Mouse (Mus musculus) lung, embryonic 15.5 days (tissue): ENCODE data around the gene Actg1. TPM values are rescaled to one million over a fixed set of nuclear protein-coding genes. Genes with fewer than 3 reads are reported as not detected.
A peak's percentile ranks its signal among the peaks of the same experiment; 100 is the strongest.

Source experiments
- ATAC-seq: fragments of 200-750 bp; cut with Nextera tagmentation; 2 replicates; pipeline ENCODE4 v1.8.0; 2017; ENCODE audit warnings: moderate number of reproducible peaks, borderline replicate concordance; ENCODE audit not compliant: low FRiP score, low TSS enrichment; ENCODE audit errors: extremely low read depth
- H3K27ac ChIP-seq: fragments of 300-500 bp; sonication (generic); 2 replicates; pipeline ENCODE4 v1.5.1; 2015; ENCODE audit warnings: moderate library complexity, mild to moderate bottlenecking, inconsistent platforms
- H3K27me3 ChIP-seq: fragments of 300-500 bp; sonication (generic); 2 replicates; pipeline ENCODE4 v1.6.1; 2015; ENCODE audit warnings: inconsistent platforms
- H3K36me3 ChIP-seq: fragments of 300-500 bp; sonication (generic); 2 replicates; pipeline ENCODE4 v1.6.1; 2015; ENCODE audit warnings: inconsistent platforms
- H3K4me1 ChIP-seq: fragments of 300-500 bp; sonication (generic); 2 replicates; pipeline ENCODE4 v1.6.1; 2015; ENCODE audit warnings: inconsistent platforms
- H3K4me2 ChIP-seq: fragments of 300-500 bp; sonication (generic); 2 replicates; pipeline ENCODE4 v1.6.1; 2015; ENCODE audit warnings: inconsistent platforms, mild to moderate bottlenecking, moderate library complexity
- H3K4me3 ChIP-seq: fragments of 300-500 bp; sonication (generic); 2 replicates; pipeline ENCODE4 v1.5.1; 2015; ENCODE audit warnings: mild to moderate bottlenecking, inconsistent platforms
- H3K9ac ChIP-seq: fragments of 300-500 bp; sonication (generic); 2 replicates; pipeline ENCODE4 v1.6.1; 2015; ENCODE audit warnings: inconsistent platforms
- H3K9me3 ChIP-seq: fragments of 300-500 bp; sonication (generic); 2 replicates; pipeline ENCODE4 v1.6.1; 2016; ENCODE audit warnings: inconsistent platforms
- WGBS: fragments of 180-500 bp; shearing (Covaris S2); methylation state at CpG from one replicate; pipeline ENCODE4 v1.1.7; 2015; 5-methylcytosine and 5-hydroxymethylcytosine counted together
- polyA plus RNA-seq: library from polyadenylated mRNA; unstranded; fragments of >200 nt; fragmentation: Nextera tagmentation; extraction: Ambion mirVana; gene quantifications from 2 replicates; pipeline ENCODE4 v1.2.1, GENCODE M21; 2015

Actg1 gene
- polyA plus RNA-seq, 1 experiment from 2014 or later = 2,638 TPM

DNA sequence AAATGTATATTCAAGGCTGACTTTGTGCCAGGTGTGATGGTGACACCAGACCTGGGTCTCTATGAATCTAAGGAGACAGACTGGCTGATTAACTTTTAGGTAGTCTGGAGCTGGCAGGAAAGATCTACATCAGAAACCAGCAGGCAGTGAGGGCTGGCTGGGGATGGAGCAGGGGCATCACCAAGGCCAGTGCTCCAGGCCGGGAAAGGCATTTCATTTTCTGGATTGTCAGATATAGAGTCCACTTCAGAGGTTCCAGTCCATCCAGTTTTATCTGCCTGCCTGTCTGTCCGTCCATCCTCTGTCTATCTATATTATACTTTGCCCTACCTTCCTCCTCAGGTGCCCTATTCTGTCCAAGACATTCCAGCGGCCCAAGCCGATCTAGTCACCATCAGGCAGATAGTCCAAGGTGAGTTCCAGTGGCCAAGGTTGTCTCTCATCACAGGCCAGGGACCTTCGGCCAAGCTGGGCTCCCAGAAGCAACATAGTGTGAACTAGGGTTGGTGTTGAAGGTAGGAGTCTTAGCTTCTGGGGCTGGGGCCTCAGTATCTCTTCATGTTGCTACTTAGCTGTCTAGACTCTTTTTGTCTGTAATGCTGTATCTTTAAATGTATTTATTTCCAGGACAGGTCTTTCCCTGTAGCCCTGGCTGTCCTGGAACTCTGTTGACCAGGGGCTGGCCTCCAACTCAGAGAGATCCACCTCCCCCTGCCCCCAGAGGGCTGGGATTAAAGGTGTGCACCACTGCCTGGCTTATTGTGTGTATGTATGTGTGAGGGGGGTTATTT, 4.6 kb downstream of the Actg1 start:
- Histone ChIP-seq H3K27ac (peak overlapping the region; percentile 33; the same call in 1 of the 2 replicates), H3K9ac (no peak overlapping the region), H3K4me1 (peaks cover 6% of the 10 kb centered on the region), H3K4me2 (no peak overlapping the region), H3K4me3 (no peak overlapping the region), H3K27me3 (no peaks in the 10 kb centered on the region), H3K36me3 (peaks cover 16% of the 10 kb centered on the region), H3K9me3 (no peaks in the 10 kb centered on the region)
- no peak for ATAC-seq
- WGBS = 49% methylated on average over 5 of the region's 5 CpGs

- Histone ChIP-seq H3K9ac (no peak overlapping the region), H3K9me3 (no peaks in the 10 kb centered on the region), H3K4me2 (no peak overlapping the region), H3K36me3 (peaks cover 16% of the 10 kb centered on the region), H3K27me3 (no peaks in the 10 kb centered on the region), H3K4me1 (peaks cover 6% of the 10 kb centered on the region), H3K27ac (no peak overlapping the region), H3K4me3 (no peak overlapping the region)
- WGBS = 90% methylated on average over 5 of the region's 5 CpGs
- ATAC-seq = no peak
Observed at GRCm38 (mm10) chr11:120342656-120343160, 5.6 kb downstream of the Actg1 start.

GRCm38 (mm10) chr11:120341661-120342060, 6.7 kb downstream of the Actg1 start:
- no peak overlapping the region for H3K9ac ChIP-seq
- H3K27me3 ChIP-seq = no peaks in the 10 kb centered on the region
- no peak overlapping the region for H3K4me3 ChIP-seq
- no peak for ATAC-seq
- WGBS = 95% methylated on average over 4 of the region's 4 CpGs
- no peak overlapping the region for H3K27ac ChIP-seq
- H3K4me2 ChIP-seq = no peak overlapping the region
- H3K36me3 ChIP-seq = peaks cover 15% of the 10 kb centered on the region
- peaks cover 6% of the 10 kb centered on the region for H3K4me1 ChIP-seq
- H3K9me3 ChIP-seq = no peaks in the 10 kb centered on the region

DNA sequence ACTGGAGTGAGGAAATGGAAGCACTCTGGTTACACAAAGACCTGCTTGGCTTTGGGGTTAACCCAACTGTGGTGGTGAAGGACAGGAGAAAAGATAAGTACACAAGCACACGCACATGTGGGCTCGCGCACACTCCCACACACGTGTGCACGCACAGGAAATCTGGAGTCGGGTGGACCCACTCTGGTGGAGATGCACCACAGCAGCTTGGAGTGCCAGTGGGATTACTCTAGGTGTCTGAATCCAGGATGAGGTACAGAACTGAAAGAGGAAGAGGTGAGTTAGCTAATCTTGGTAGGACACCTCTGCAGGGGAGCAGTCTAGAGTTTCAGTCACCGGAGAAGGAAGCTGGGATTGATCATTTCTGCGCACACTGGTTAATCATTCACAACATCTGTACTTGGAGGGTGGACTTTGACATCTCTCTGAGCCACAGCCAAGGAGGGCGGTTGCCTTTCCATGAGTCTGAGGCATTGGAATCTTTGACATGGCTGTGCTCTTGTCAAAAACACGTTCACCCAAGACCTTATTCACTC, 8.3 kb downstream of the Actg1 start:
- Histone ChIP-seq H3K4me3 (no peak overlapping the region), H3K4me1 (peaks cover 2% of the 10 kb centered on the region), H3K9me3 (no peaks in the 10 kb centered on the region), H3K27me3 (no peaks in the 10 kb centered on the region), H3K9ac (no peak overlapping the region), H3K27ac (no peak overlapping the region), H3K4me2 (no peak overlapping the region), H3K36me3 (peaks cover 7% of the 10 kb centered on the region)
- 71% methylated on average over 10 of the region's 10 CpGs for WGBS
- no peak for ATAC-seq

- Histone ChIP-seq H3K4me1 (no peaks in the 10 kb centered on the region), H3K27ac (no peak overlapping the region), H3K4me3 (no peak overlapping the region), H3K27me3 (no peaks in the 10 kb centered on the region), H3K4me2 (no peak overlapping the region), H3K36me3 (no peaks in the 10 kb centered on the region), H3K9me3 (no peaks in the 10 kb centered on the region), H3K9ac (no peak overlapping the region)
- no peak for ATAC-seq
- 69% methylated on average over 3 of the region's 3 CpGs for WGBS
Observed at GRCm38 (mm10) chr11:120338786-120339185, 9.6 kb downstream of the Actg1 start.

DNA sequence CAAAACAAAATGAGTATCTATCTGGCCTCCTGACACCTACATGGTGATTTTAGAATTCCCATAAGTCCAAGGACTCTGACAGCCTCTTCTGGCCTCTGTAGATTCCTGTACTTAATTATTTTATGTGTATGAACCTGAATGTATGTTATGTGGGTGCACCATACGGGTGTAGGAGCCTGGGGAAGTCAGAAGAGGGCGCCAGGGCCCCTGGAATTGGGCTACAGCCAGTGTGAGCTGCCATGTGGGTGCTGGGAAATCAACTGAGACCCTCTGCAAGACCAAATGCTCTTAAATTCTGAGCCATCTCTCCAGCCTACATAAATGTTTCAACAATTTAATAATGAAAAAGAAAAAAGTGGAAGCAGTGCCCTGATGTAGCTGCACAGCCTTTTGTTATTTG, 10.9 kb downstream of the Actg1 start:
- H3K27me3 ChIP-seq = no peaks in the 10 kb centered on the region

GRCm38 (mm10) chr11:120335431-120336021, 12.8 kb downstream of the Actg1 start:
- Histone ChIP-seq H3K27ac (no peak overlapping the region), H3K4me1 (no peaks in the 10 kb centered on the region), H3K9me3 (no peaks in the 10 kb centered on the region), H3K9ac (no peak overlapping the region), H3K4me3 (no peak overlapping the region), H3K27me3 (no peaks in the 10 kb centered on the region), H3K4me2 (no peak overlapping the region), H3K36me3 (no peaks in the 10 kb centered on the region)
- ATAC-seq = no peak
- WGBS = 75% methylated on average over 6 of the region's 6 CpGs

More for the DNA sequence above, 10.9 kb downstream of the Actg1 start:
- H3K36me3 ChIP-seq = no peaks in the 10 kb centered on the region
- H3K9ac ChIP-seq = no peak overlapping the region
- H3K4me1 ChIP-seq = no peaks in the 10 kb centered on the region
- no peak overlapping the region for H3K4me2 ChIP-seq
- WGBS = 37% methylated on average over 2 of the region's 2 CpGs
- no peaks in the 10 kb centered on the region for H3K9me3 ChIP-seq
- no peak for ATAC-seq
- H3K27ac ChIP-seq = no peak overlapping the region
- H3K4me3 ChIP-seq = no peak overlapping the region

DNA sequence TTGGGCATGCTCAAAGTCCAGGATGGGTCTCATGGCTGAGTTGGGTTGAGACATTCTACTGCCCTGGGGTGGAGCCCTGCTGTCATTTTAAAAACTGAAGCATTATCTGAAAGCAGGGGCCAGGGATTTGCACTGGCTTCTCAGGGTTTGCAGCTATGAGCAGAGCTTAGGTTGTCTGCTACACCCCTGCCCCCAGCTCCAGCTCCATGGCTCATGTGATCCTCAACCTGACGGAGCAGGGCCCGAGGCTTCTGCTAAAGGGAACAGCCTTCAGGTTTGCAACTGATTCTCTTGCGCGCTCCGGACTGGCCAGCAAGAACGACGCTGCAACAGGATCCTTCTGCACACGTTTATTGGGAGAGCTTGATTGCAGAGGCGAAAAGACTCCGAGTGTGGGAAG, 28.2 kb downstream of the Actg1 start:
- H3K36me3 ChIP-seq = no peaks in the 10 kb centered on the region
- H3K4me3 ChIP-seq = no peak overlapping the region
- H3K9ac ChIP-seq = no peak overlapping the region
- H3K4me1 ChIP-seq = peaks cover 15% of the 10 kb centered on the region
- no peaks in the 10 kb centered on the region for H3K27me3 ChIP-seq
- 93% methylated on average over 10 of the region's 10 CpGs for WGBS
- no peak for ATAC-seq
- H3K27ac ChIP-seq = no peak overlapping the region
- H3K9me3 ChIP-seq = no peaks in the 10 kb centered on the region
- no peak overlapping the region for H3K4me2 ChIP-seq

DNA sequence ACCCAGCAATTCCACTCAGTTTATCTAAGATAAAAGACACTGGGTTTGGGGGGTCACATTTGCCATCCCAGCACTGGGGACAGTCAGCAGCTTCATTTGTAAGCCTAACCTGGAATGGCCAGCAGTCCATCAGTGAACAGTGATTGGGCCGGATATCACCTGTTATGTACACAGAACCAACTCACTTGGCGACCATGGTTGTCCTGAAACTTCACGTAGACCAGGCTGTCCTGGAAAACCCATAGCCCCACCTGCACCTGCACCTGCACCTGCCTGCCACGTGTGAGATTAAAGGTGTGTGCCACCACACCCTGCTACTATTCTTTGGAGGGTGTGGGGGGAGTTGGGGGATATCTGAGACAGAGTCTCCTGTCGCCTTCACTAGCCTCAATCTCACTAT, 29.0 kb downstream of the Actg1 start:
- Histone ChIP-seq H3K9ac (no peak overlapping the region), H3K4me3 (no peak overlapping the region), H3K4me2 (no peak overlapping the region), H3K9me3 (no peaks in the 10 kb centered on the region), H3K36me3 (no peaks in the 10 kb centered on the region), H3K27ac (no peak overlapping the region), H3K4me1 (peaks cover 23% of the 10 kb centered on the region), H3K27me3 (no peaks in the 10 kb centered on the region)
- ATAC-seq = no peak
- WGBS = 89% methylated on average over 5 of the region's 5 CpGs

GRCm38 (mm10) chr11:120317456-120317855, 30.9 kb downstream of the Actg1 start:
- Histone ChIP-seq H3K4me1 (peaks cover 30% of the 10 kb centered on the region), H3K9me3 (no peaks in the 10 kb centered on the region), H3K4me3 (no peak overlapping the region), H3K27me3 (no peaks in the 10 kb centered on the region), H3K9ac (peak overlapping the region; percentile 79; the same call in 1 of the 2 replicates), H3K27ac (peak overlapping the region; percentile 99), H3K36me3 (no peaks in the 10 kb centered on the region), H3K4me2 (peak overlapping the region; percentile 91; the same call in 1 of the 2 replicates)
- WGBS = 56% methylated on average over 7 of the region's 7 CpGs
- no peak for ATAC-seq

GRCm38 (mm10) chr11:120316690-120317254, 31.6 kb downstream of the Actg1 start:
- peak overlapping the region; percentile 53 for H3K4me3 ChIP-seq
- ATAC-seq = no peak
- H3K9me3 ChIP-seq = no peaks in the 10 kb centered on the region
- 14% methylated on average over 13 of the region's 13 CpGs for WGBS
- peak overlapping the region; percentile 91 for H3K4me2 ChIP-seq
- no peaks in the 10 kb centered on the region for H3K27me3 ChIP-seq
- H3K27ac ChIP-seq = peak overlapping the region; percentile 99
- H3K36me3 ChIP-seq = no peaks in the 10 kb centered on the region
- peak overlapping the region; percentile 79 for H3K9ac ChIP-seq
- peaks cover 36% of the 10 kb centered on the region for H3K4me1 ChIP-seq
